Mouse (Mus musculus) granulocyte monocyte progenitor cell, adult 5-6 weeks (primary cell): Measurements from ENCODE around the gene Frs3. TPM values are rescaled to one million over a fixed set of nuclear protein-coding genes. Genes with fewer than 3 reads are reported as not detected.

Source experiments
- ATAC-seq: replicated peaks from 2 replicates; pipeline ENCODE4 v1.8.0; 2016; ENCODE audit warnings: mild to moderate bottlenecking, moderate TSS enrichment, inconsistent platforms; ENCODE audit not compliant: poor library complexity, severe bottlenecking
- total RNA-seq, 2 experiments: library from RNA; stranded (forward) in 1 of 2; stranded (reverse) in 1 of 2; fragments of 200-712, 200-1000 nt in 1 of 2; fragments of >200 nt in 1 of 2; fragmentation: Nextera tagmentation in 1 of 2; gene quantifications; 2 replicates each; pipeline ENCODE4 v1.2.3; 2014 to 2017

Frs3 gene
- total RNA-seq, 2 experiments from 2014 or later = not detected

DNA sequence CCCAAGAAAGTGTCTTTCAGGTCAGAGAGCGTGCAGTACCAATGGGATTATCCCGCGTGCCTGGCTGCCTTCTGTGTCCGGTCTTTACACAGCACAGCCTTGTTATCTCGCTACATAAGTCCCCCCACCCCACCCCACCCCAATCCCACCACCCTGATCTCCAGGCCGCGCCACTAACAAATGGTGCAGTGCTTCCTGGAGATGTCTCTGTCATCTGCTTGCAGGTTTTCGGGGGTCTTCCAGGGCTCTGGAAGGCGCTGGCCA, 554 bp upstream of the Frs3 start, which contains the start of gene Tomm6:
Gene Tomm6, minus strand, starts transcription at position 43 of the 264 bp plus-strand sequence.
- ATAC-seq = no peak

- no peak for ATAC-seq
Measured at GRCm38 (mm10) chr17:47689894-47690293, 1.1 kb downstream of the Frs3 start.

DNA sequence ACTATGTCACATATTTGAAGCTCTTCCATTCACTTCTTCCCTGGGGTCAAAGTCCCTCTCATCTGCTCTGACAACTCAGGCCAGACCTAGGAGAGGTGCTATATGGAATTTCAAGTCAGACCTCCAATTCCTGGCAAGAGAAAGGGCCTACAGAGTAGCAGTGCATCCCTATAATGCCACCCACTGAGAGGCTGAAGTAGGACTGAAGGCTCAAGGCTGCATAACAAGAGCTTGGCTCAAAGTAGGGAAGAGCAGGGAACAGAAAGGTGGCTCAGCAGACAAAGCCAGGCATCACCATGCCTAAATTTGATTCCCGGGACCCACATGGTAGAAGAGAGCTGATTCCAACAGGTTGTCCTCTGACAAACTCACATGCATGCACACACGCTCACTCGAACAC, 2.8 kb downstream of the Frs3 start:
- ATAC-seq = no peak

DNA sequence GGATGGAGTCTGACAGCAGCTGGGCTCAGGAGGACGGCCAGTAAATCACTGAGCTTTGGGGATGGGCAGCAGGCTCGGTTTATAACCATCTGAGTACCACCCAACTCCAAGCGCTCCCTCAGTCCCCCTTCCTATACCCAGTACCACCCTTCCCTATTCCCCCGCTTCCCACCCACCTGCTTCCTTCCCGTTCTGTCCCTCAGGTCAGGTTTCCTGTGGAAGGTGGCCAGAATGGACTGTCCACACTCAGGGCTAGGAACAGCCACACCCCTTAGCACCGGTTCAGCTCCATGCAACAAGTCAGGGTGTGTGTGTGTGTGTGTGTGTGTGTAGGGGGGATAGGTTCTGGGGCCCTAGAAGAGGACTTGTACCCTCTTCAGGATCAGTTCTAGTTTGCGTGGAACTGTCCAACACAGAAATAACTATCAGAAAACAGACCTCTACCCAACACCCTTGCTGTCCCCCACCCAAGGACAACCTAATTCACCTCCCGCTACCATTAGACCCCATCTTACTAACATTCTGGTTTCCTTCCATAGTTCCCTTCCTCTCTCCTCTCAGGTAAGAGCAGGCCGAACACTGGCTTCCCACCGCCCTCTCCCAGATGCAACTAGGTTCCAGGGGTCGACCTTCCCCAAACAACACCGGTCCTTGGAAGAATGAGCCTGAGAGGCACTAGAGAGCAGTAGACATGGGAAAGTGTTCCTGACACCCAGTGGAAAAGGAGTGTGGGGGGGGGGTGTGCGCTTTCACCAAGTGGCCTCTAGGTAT, 5.0 kb downstream of the Frs3 start:
- no peak for ATAC-seq

DNA sequence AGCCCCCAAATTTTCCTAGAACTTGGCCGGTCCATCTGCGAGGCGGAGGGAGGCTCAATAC, 5.4 kb downstream of the Frs3 start, which contains the start of gene Gm21981:
Gene Gm21981, minus strand, starts transcription at position 14 of the 61 bp plus-strand sequence.
- ATAC-seq = no peak

DNA sequence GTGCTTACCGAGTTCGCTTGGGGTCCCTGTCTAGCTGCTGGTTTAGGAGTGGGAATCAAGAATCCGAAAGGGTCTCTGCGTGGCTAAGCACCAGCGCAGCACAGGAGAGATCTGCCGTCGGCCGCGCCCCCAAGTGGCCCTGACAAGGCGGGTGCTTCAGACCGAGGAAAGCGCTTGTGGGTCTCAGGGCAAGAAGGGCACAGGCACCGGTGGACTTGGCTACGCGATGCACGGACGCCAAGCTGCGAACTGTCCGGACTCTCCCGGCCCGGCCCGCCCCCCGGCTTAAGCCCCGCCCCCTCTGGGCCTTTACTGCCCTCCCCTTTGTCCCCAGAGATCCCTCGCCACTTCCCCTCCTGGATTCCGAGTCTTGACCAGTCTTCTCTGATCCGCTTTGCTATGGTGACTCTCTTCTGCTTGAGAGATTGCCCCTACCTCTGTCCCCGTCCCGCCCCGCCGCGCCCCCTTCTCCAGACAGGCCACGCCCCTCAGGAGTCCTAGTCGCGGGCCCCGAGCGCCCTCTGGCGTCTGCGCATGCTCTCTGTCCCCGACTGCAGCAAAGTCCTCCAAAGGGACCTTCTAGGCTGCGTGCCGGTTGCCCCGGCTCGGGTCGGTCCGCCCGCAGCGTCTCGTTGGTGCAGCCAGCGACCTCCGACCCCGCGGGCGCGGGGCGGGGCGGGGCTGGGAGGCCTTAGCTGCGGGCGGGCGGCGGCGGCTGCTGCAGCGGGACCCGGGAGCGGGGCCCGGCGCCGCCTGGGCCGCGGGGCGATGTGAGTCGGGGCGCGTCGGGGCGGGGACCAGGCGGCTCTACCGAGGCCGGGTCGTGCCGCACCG, 5.9 kb downstream of the Frs3 start, which contains the start of gene Prickle4:
Gene Prickle4, minus strand, starts transcription at position 234 of the 834 bp plus-strand sequence.
- peak; percentile 89 for ATAC-seq

DNA sequence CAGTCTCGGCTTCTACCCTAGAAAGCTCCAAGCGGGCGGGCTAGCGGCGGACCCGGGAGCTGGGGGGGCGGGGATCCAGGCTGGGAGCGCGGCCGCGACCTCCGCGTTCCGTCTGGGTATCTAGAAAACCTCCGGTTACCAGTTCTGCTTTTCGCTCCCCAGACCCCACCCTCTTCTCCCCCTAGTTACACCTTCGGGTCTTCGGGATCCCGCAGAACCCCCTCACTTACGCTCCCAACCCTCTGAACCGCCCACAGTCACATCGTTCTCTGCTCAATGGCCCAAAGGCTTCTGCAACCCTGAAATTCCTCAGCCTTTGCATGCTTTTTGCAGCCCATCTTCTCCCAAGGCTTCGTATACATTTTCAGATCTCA, 6.5 kb downstream of the Frs3 start:
- peak; percentile 13; the same call in 1 of the 2 replicates for ATAC-seq

DNA sequence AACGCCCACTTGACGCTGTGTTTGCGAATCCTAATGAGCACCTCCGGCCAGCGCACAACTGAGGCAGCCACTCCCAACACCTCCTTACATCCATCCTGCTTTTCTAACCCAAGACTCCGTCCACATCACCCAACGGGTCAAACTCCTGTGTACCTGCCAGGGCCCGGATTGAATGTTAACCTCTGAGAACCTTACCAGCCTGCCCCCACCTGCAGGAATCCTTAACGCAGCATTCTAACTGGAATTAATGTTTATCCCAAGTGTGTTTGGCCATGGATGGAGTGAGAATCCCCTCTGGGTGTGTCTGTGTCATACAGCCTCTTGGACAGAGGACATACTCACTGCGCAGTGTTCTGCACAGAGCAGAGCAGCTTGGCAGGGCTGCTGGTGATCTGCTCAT, 9.3 kb downstream of the Frs3 start:
- ATAC-seq = no peak

DNA sequence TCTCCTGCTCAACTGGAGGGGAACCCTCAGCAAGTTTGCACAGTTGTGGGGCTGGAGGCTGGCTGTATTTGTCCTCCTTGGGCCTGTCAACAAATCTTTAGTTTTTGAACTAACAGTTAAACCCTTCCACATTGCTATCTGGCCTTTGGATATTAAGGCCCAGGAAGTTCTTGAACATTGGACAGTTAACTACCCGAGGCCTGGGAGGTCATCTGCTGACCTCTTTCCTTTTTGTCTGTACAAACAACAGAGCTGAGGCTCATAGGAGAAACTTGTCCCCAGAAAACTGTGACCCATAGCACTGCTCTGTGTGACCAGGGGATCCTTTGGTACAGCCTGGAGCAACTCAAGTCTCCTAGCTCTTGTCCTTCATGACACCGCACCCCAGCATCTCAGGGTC, 10.2 kb downstream of the Frs3 start:
- ATAC-seq = no peak

DNA sequence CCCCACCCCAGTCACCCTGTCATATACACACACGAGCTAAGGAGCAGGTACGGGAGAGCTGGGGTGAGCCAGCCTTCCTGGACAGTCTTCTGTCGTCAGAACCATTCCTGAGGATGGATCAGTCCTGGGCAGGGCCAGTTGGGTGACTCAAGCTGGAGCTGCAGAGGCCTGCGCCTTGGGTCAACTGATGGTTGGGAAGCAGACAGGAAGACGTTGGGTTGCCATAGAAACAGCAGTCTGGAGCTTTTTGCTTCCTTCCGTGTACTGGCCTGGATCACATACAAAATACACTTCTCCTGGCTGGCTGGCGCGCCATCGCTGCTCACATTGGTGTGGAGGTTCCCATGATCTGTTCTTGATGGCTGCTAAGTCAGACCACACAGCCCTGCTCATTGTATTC, 13.0 kb downstream of the Frs3 start:
- ATAC-seq = no peak

DNA sequence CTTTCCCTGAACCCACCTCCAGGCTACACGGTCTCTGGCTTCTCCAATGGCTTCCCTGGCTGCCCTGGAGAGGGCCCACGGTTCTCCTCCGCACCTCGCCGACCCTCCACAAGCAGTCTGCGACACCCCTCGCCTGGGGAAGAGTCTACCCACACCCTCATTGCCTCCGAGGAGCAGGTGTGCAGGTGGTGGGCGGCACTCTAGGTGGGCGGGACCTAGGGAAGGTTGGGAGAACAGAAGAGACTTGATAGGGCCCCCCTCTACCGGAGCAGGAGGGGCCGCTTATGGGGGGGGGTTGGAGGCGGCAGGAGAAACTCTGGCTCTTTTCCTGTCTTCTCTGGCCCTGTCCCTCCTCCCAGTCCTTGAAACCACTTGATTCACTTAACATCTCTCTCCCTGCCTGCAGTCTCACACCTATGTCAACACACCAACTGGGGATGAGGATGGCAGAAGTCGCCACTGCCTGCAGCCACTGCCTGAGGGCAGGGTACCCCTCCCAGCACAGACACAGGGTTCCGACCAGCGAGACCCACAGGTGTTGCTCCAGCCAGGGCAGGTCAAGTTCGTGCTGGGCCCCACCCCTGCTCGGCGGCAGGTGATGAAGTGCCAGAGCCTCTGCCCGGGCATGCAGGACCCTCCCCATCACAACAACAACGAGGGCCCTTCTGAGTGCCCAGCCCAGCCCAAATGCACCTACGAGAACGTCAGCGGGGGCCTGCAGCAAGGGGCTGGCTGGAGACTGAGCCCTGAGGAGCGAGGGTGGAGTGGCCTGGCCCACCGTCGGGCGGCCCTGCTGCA, 13.9 kb downstream of the Frs3 start:
- ATAC-seq = no peak

DNA sequence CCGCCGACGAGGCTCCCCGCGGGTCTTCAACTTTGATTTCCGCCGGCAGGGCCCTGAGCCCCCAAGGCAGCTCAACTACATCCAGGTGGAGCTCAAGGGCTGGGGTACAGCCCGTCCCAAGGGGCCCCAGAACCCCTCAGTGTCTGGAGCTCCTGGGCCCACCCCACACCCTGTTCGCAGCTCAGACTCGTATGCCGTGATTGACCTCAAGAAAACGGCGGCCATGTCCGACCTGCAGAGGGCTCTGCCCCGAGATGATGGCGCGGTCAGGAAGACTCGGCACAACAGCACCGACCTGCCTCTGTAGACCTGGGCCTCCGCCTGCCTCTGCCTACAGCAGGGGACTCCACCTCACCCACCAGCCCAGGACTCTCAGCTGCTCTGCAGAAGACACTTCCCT, 14.7 kb downstream of the Frs3 start:
- no peak for ATAC-seq

- ATAC-seq = no peak
Measured at GRCm38 (mm10) chr17:47704692-47705091, 15.9 kb downstream of the Frs3 start.

DNA sequence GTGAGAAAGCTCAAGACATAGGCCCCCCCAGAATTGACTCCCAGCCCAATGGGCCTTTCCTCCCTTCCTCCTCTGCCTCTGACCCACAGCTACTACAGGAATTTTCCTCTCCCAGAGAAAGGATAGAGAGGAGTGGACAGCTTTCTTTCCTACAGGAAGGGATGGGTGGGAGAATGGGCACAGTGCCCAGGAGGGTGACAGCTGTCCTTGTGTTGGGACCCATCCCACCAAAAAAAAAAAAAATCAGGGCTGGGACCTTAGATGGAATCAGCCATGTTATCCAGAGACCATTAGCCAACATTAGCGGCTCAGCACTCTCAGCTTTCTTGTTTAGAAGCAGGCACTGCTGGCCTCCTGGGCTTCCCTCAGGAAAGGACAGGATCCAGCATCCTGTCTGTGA, 17.4 kb downstream of the Frs3 start:
- no peak for ATAC-seq

DNA sequence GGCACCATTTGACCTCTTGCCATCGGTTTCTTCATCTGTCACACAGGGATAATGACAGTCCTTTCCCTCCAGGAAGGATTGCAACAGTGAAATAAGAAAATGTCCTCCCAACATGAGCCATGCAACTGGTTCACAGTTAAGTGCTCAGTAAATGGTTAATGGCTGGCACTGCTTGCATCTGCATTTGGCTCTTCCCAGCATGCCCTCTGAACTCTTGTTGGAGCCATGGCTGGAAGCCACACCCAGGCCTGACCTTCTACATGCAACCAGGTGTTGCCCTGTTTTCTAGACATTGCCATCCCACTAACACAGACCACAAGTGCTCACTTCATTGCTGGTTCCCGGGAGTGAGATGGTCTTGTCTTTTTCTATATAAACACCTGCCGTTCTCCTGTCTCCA, 19.1 kb downstream of the Frs3 start:
- ATAC-seq = no peak

GRCm38 (mm10) chr17:47708972-47709371, 20.1 kb downstream of the Frs3 start:
- no peak for ATAC-seq

GRCm38 (mm10) chr17:47710036-47710435, 21.2 kb downstream of the Frs3 start:
- no peak for ATAC-seq

DNA sequence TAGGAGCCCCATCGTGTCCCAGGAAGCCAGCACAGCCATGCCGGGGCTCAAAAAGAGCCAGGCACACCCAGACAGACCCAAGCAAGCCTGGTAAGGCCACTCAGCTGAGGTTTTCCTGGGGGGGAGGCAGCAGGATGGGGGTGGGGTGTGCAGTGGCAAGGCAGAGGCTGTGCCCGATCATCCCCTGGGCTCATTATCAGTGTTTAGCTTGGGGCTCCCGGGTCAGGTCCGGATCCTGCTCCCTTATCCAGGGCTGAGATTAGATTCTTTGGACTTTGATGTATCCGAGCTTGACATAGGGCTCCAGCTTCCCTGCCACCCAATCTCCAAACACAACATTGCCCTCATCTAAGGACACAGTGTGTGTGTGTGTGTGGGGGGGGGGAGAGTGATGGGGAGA, 23.1 kb downstream of the Frs3 start:
- ATAC-seq = no peak

GRCm38 (mm10) chr17:47712889-47713571, 24.2 kb downstream of the Frs3 start:
- no peak for ATAC-seq

DNA sequence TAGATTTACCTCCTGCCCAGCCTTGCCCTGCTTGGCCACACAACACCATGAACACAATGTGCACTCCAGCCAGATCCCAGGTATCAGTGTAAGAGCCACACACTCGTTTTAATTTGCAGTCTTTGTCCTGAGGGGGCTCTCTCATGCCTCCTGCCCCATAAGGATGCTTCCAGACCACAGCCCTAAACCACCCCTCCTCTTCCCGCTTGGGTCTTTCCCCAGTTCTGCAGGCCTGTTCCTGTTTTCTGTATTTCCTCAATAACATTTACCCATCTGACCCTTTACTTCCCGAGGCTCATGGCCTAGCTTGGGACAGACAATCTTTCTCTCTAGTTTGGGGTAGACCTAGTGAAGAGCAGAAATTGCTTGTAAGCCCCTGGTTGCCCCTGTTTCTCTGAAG, 26.2 kb downstream of the Frs3 start:
- ATAC-seq = peak; percentile 83

DNA sequence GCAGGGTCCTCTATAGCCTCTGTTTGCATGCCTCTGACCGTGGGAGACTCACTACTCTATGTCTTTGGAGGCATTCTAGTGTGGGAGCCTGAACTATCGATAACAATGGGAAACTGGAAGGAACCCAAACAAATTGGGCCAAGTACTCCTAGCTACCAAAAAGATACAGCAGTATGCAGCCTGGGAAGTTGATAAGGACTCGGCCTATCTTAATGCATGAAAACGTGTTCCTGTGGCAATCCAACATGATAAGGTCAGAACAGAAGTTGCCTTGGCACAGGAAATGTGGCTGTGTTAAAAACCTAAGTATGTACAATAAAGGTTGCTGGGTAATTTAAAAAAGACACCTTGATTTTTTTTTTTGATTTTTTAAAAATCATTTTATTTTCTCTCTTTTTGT, 32.4 kb downstream of the Frs3 start:
- no peak for ATAC-seq
